9 mouse cellular contexts compared by ENCODE assay signal in genomic region chr14:29940877-29941276, GRCm38 (mm10). TPM values are rescaled to one million over a fixed set of nuclear protein-coding genes. Genes with fewer than 3 reads are reported as not detected.
A peak's percentile ranks its signal among the peaks of the same experiment; 100 is the strongest.
DNase-seq lines count a peak whose midpoint lies in the region; ATAC-seq and TF ChIP-seq lines count a peak whose summit lies in the region.
"Had no signal": no experiment of that assay in that cellular context is flagged by ENCODE, and none has a peak within 500 bp of the region (broad histone marks: within the 10 kb centered on the region; RNA-seq: fewer than 3 reads in every experiment).

No protein-coding gene starts in this region.

- no peaks in the 10 kb centered on the region for H3K9me3 ChIP-seq in hindbrain, embryonic 11.5 days (ENCODE audit: control insufficient read depth, low read length)
- H3K9me3 ChIP-seq in hindbrain, embryonic 12.5 days (replicated peaks), result no peaks in the 10 kb centered on the region
- no peaks in the 10 kb centered on the region for H3K9me3 ChIP-seq in G1E (replicated peaks)
- no peaks in the 10 kb centered on the region for H3K9me3 ChIP-seq in midbrain, embryonic 12.5 days
- H3K9me3 ChIP-seq: limb, embryonic 13.5 days had no signal

- no peak overlapping the region for H3K27ac ChIP-seq in hindbrain, embryonic 11.5 days (ENCODE audit: low read depth, low read length)
- no peak overlapping the region for H3K27ac ChIP-seq in hindbrain, embryonic 12.5 days
- H3K27ac ChIP-seq in midbrain, embryonic 12.5 days (replicated peaks), result no peak overlapping the region
- H3K27ac ChIP-seq: limb, embryonic 13.5 days had no signal

- WGBS in hindbrain, embryonic 11.5 days, result 28% methylated on average over 2 of the region's 2 CpGs
- WGBS in hindbrain, embryonic 12.5 days, result 29% methylated on average over 2 of the region's 2 CpGs
- WGBS in midbrain, embryonic 12.5 days, result 7% methylated on average over 2 of the region's 2 CpGs

- no peak overlapping the region for H3K4me3 ChIP-seq in hindbrain, embryonic 11.5 days (ENCODE audit: low read depth, low read length)
- H3K4me3 ChIP-seq in hindbrain, embryonic 12.5 days, result no peak overlapping the region
- H3K4me3 ChIP-seq in G1E (ENCODE audit: low read depth, low read length), result no peak overlapping the region
- H3K4me3 ChIP-seq in midbrain, embryonic 12.5 days, result no peak overlapping the region
- H3K4me3 ChIP-seq: limb, embryonic 13.5 days had no signal

- H3K4me2 ChIP-seq in hindbrain, embryonic 11.5 days (replicated peaks; ENCODE audit: low read depth, low read length), result no peak overlapping the region
- H3K4me2 ChIP-seq in hindbrain, embryonic 12.5 days (replicated peaks), result no peak overlapping the region
- H3K4me2 ChIP-seq in midbrain, embryonic 12.5 days (replicated peaks), result 0 out of 2 replicates have a peak overlapping the region, but pooled peaks have one; percentile 43

- no peak overlapping the region for H3K9ac ChIP-seq in hindbrain, embryonic 11.5 days (ENCODE audit: low read depth, low read length)
- no peak overlapping the region for H3K9ac ChIP-seq in hindbrain, embryonic 12.5 days
- H3K9ac ChIP-seq in midbrain, embryonic 12.5 days (replicated peaks), result no peak overlapping the region
- H3K9ac ChIP-seq: limb, embryonic 13.5 days had no signal

- no peaks in the 10 kb centered on the region for H3K36me3 ChIP-seq in hindbrain, embryonic 11.5 days (ENCODE audit: control insufficient read depth, insufficient read depth, low read length)
- H3K36me3 ChIP-seq in hindbrain, embryonic 12.5 days, result no peaks in the 10 kb centered on the region
- H3K36me3 ChIP-seq in G1E (replicated peaks), result no peaks in the 10 kb centered on the region
- H3K36me3 ChIP-seq in midbrain, embryonic 12.5 days, result no peaks in the 10 kb centered on the region
- H3K36me3 ChIP-seq: limb, embryonic 13.5 days had no signal

- TF ChIP-seq CTCF in G1E (IDR thresholded peaks at IDR 0.05; ENCODE audit: low read depth, low read length), result peak; percentile 11; the same call in 1 of the 2 replicates

- H3K27me3 ChIP-seq in hindbrain, embryonic 11.5 days (ENCODE audit: control insufficient read depth, insufficient read depth, low read length), result no peaks in the 10 kb centered on the region
- H3K27me3 ChIP-seq in hindbrain, embryonic 12.5 days, result no peaks in the 10 kb centered on the region; the same call in none of the 2 replicates
- no peaks in the 10 kb centered on the region for H3K27me3 ChIP-seq in G1E (ENCODE audit: insufficient read depth, low read length)
- peaks cover 16% of the 10 kb centered on the region for H3K27me3 ChIP-seq in midbrain, embryonic 12.5 days

- no peak for ATAC-seq in hindbrain, embryonic 11.5 days (ENCODE audit: low FRiP score)
- ATAC-seq in hindbrain, embryonic 12.5 days (ENCODE audit: low FRiP score), result no peak
- no peak for ATAC-seq in G1E (ENCODE audit: extremely low read depth, insufficient number of reproducible peaks, low FRiP score, poor library complexity, severe bottlenecking)
- ATAC-seq in frontal cortex, adult (ENCODE audit: low TSS enrichment), result peak; percentile 48
- ATAC-seq in midbrain, embryonic 12.5 days (ENCODE audit: low FRiP score, low read depth), result no peak

- no peaks in the 10 kb centered on the region for H3K4me1 ChIP-seq in hindbrain, embryonic 11.5 days (replicated peaks; ENCODE audit: control insufficient read depth, insufficient read depth, low read length)
- H3K4me1 ChIP-seq in hindbrain, embryonic 12.5 days, result 0 out of 2 replicates have a peak, but pooled peaks cover 4% of the 10 kb centered on the region
- peaks cover 7% of the 10 kb centered on the region for H3K4me1 ChIP-seq in G1E (ENCODE audit: insufficient read depth, low read depth, low read length)
- H3K4me1 ChIP-seq in midbrain, embryonic 12.5 days, result peaks cover 5% of the 10 kb centered on the region; the same call in 1 of the 2 replicates

- DNase-seq in hindbrain, embryonic 11.5 days (ENCODE audit: low spot score), result peak; percentile 74
- DNase-seq in G1E (ENCODE audit: low spot score), result peak; percentile 26
- DNase-seq in cerebellum, adult 11-12 months, result peak; percentile 22
- peak; percentile 58 to 80 for DNase-seq in layer of hippocampus, postnatal 14 days (ENCODE audit: low spot score in 2 of 2)
- peak; percentile 6 to 16 for DNase-seq in thymus, postnatal 36 days

RNA-seq across cellular contexts. Expression of gene Selenok, which starts 27.2 kb away (rescaled TPM):
- 314 and 327 TPM in 2 replicates for polyA plus RNA-seq in hindbrain, embryonic 11.5 days (2014; fragmentation: Nextera tagmentation; extraction: Ambion mirVana)
- polyA plus RNA-seq in hindbrain, embryonic 12.5 days (2016; fragmentation: Nextera tagmentation; extraction: Ambion mirVana), result 382 and 390 TPM in 2 replicates
- total RNA-seq in G1E (2014; fragmentation: Nextera tagmentation) (49.4 and 55.1 TPM in 2 replicates), G1E (2017) (278 and 312 TPM in 2 replicates)
- 6.2 and 7.9 TPM in 2 replicates for polyA plus RNA-seq in G1E (2012)
- total RNA-seq in layer of hippocampus, postnatal 14 days (2021), result 100 to 1,000 TPM; 136 to 149 TPM
- polyA plus RNA-seq in midbrain, embryonic 12.5 days (2016; fragmentation: Nextera tagmentation; extraction: Ambion mirVana), result 379 and 408 TPM in 2 replicates

RNA-seq across cellular contexts. Expression of gene Actr8, which starts 37.3 kb away (rescaled TPM):
- polyA plus RNA-seq in hindbrain, embryonic 11.5 days (2014; fragmentation: Nextera tagmentation; extraction: Ambion mirVana), result 81.8 and 82.3 TPM in 2 replicates
- 87.1 and 92.8 TPM in 2 replicates for polyA plus RNA-seq in hindbrain, embryonic 12.5 days (2016; fragmentation: Nextera tagmentation; extraction: Ambion mirVana)
- total RNA-seq in G1E (2014; fragmentation: Nextera tagmentation), result 39.9 and 46.2 TPM in 2 replicates
- total RNA-seq in G1E (2017), result 45.8 and 53.0 TPM in 2 replicates
- 34.9 and 39.0 TPM in 2 replicates for polyA plus RNA-seq in G1E (2012)
- total RNA-seq in layer of hippocampus, postnatal 14 days (2021), result 10 to 100 TPM; 71.7 to 74.3 TPM
- 97.8 and 97.9 TPM in 2 replicates for polyA plus RNA-seq in midbrain, embryonic 12.5 days (2016; fragmentation: Nextera tagmentation; extraction: Ambion mirVana)

Comparison
In these comparisons a context has a peak if more than half of its experiments do, and no peak if none do; other contexts are left out.
1. DNase-seq: peak in every context shown above with its lines; median percentile 74 in hindbrain, embryonic 11.5 days; 69 in layer of hippocampus, postnatal 14 days; 26 in G1E; 22 in cerebellum, adult 11-12 months; 11 in thymus, postnatal 36 days.
2. RNA of gene Selenok, which starts 27.2 kb away (polyA plus RNA-seq): 382 to 390 TPM in hindbrain, embryonic 12.5 days, 379 to 408 TPM in midbrain, embryonic 12.5 days and 314 to 327 TPM in hindbrain, embryonic 11.5 days; 6.2 to 7.9 TPM in G1E; every median in the first group is over 10 times any median in the second.